Mouse (Mus musculus) lung, embryonic 14.5 days (tissue): ENCODE results near the gene Wdr24. TPM values are rescaled to one million over a fixed set of nuclear protein-coding genes. Genes with fewer than 3 reads are reported as not detected.
"Not testable (repeated sequence)": the region's sequence is repeated elsewhere in the genome, so short reads cannot be mapped to it uniquely, and the experiment has no call there.

Experiments used
- ATAC-seq: fragments of 200-750 bp; cut with Nextera tagmentation; 2 replicates; pipeline ENCODE4 v1.8.0; 2017; ENCODE audit warnings: mild to moderate bottlenecking, moderate TSS enrichment, moderate library complexity; ENCODE audit not compliant: insufficient read depth
- DNase-seq: peaks from one replicate; pipeline ENCODE4 v3.0.0-alpha.2; 2015
- H3K27ac ChIP-seq: fragments of 300-500 bp; sonication (generic); 2 replicates; pipeline ENCODE4 v1.5.1; 2014; ENCODE audit warnings: low read depth, mild to moderate bottlenecking, moderate library complexity
- H3K27me3 ChIP-seq: fragments of 300-500 bp; sonication (generic); 2 replicates; pipeline ENCODE4 v1.6.1; 2014; ENCODE audit warnings: low read length, control low read depth; ENCODE audit not compliant: insufficient read depth
- H3K36me3 ChIP-seq: fragments of 300-500 bp; sonication (generic); 2 replicates; pipeline ENCODE4 v1.6.1; 2014; ENCODE audit warnings: control low read depth; ENCODE audit not compliant: insufficient read depth
- H3K4me1 ChIP-seq: fragments of 300-500 bp; sonication (generic); 2 replicates; pipeline ENCODE4 v1.6.1; 2014; ENCODE audit warnings: antibody characterized with exemption, control low read depth; ENCODE audit not compliant: insufficient read depth
- H3K4me2 ChIP-seq: fragments of 300-500 bp; sonication (generic); 2 replicates; pipeline ENCODE4 v1.6.1; 2014; ENCODE audit warnings: mild to moderate bottlenecking
- H3K4me3 ChIP-seq: fragments of 300-500 bp; sonication (generic); 2 replicates; pipeline ENCODE4 v1.5.1; 2014; ENCODE audit warnings: low read depth, low read length
- H3K9ac ChIP-seq: fragments of 300-500 bp; sonication (generic); 2 replicates; pipeline ENCODE4 v1.6.1; 2014
- H3K9me3 ChIP-seq: fragments of 300-500 bp; sonication (generic); 2 replicates; pipeline ENCODE4 v1.6.1; 2016; ENCODE audit warnings: low read depth, low read length, control low read depth
- CTCF ChIP-seq: IDR thresholded peaks from 2 replicates; pipeline ENCODE4 v1.5.1; 2016; ENCODE audit warnings: antibody characterized with exemption, low read depth
- WGBS: fragments of 180-500 bp; shearing (Covaris S2); extraction: QIAGEN DNeasy Blood & Tissue Kit; methylation state at CpG from one replicate; pipeline ENCODE4 v1.1.7; 2014; 5-methylcytosine and 5-hydroxymethylcytosine counted together
- polyA plus RNA-seq: library from polyadenylated mRNA; unstranded; fragments of >200 nt; fragmentation: Nextera tagmentation; extraction: Ambion mirVana; gene quantifications from 2 replicates; pipeline ENCODE4 v1.2.1, GENCODE M21; 2014

The Wdr24 gene
- polyA plus RNA-seq, 1 experiment from 2014 or later, result 26.0 TPM

- Histone ChIP-seq H3K36me3 (no peaks in the 10 kb centered on the region), H3K4me3 (peak overlapping the region; percentile 80), H3K9me3 (no peaks in the 10 kb centered on the region), H3K4me1 (0 out of 2 replicates have a peak, but pooled peaks cover 3% of the 10 kb centered on the region), H3K27me3 (no peaks in the 10 kb centered on the region), H3K4me2 (peak overlapping the region; percentile 98), H3K27ac (no peak overlapping the region), H3K9ac (peak overlapping the region; percentile 56; the same call in 1 of the 2 replicates)
- DNase-seq (no peak), ATAC-seq (no peak)
- TF ChIP-seq CTCF, result no peak
- 12% methylated on average over 7 of the region's 7 CpGs for WGBS
Measured at GRCm38 (mm10) chr17:25867509-25867835, 44.0 kb downstream of the Wdr24 start.

GRCm38 (mm10) chr17:25867836-25868600 lies 44.6 kb downstream of the Wdr24 start:
- Histone ChIP-seq H3K4me3 (peak overlapping the region; percentile 80), H3K27ac (peak overlapping the region; percentile 48; the same call in 1 of the 2 replicates), H3K27me3 (no peaks in the 10 kb centered on the region), H3K4me2 (peak overlapping the region; percentile 98), H3K36me3 (no peaks in the 10 kb centered on the region), H3K4me1 (0 out of 2 replicates have a peak, but pooled peaks cover 3% of the 10 kb centered on the region), H3K9me3 (no peaks in the 10 kb centered on the region), H3K9ac (peak overlapping the region; percentile 56)
- DNase-seq, result peak; percentile 42
- under 1% methylated on average over 40 of the region's 42 CpGs for WGBS
- no peak for TF ChIP-seq CTCF
- peak; percentile 36 for ATAC-seq

GRCm38 (mm10) chr17:25868601-25869191 lies 45.3 kb downstream of the Wdr24 start, which contains the start of gene Mcrip2:
Gene Mcrip2, minus strand, starts transcription at chr17:25868764.
- DNase-seq (peak; percentile 90), ATAC-seq (peak; percentile 91)
- no peaks in the 10 kb centered on the region for H3K9me3 ChIP-seq
- no peaks in the 10 kb centered on the region for H3K36me3 ChIP-seq
- 0 out of 2 replicates have a peak, but pooled peaks cover 3% of the 10 kb centered on the region for H3K4me1 ChIP-seq
- no peaks in the 10 kb centered on the region for H3K27me3 ChIP-seq
- H3K4me2 ChIP-seq, result peak within 1 kb of the TSS; percentile 98
- H3K4me3 ChIP-seq, result peak within 1 kb of the TSS; percentile 80
- H3K9ac ChIP-seq, result peak within 1 kb of the TSS; percentile 56
- peak within 1 kb of the TSS; percentile 48; the same call in 1 of the 2 replicates for H3K27ac ChIP-seq
- TF ChIP-seq CTCF, result peak; percentile 26; the same call in 1 of the 2 replicates
- under 1% methylated on average over 24 of the region's 24 CpGs for WGBS

- H3K4me3 ChIP-seq, result no peak overlapping the region
- ATAC-seq, result no peak
- no peaks in the 10 kb centered on the region for H3K27me3 ChIP-seq
- 0 out of 2 replicates have a peak, but pooled peaks cover 8% of the 10 kb centered on the region for H3K4me1 ChIP-seq
- no peaks in the 10 kb centered on the region for H3K9me3 ChIP-seq
- no peaks in the 10 kb centered on the region for H3K36me3 ChIP-seq
- 81% methylated on average over 8 of the region's 8 CpGs for WGBS
- no peak overlapping the region for H3K9ac ChIP-seq
- H3K27ac ChIP-seq, result no peak overlapping the region
- H3K4me2 ChIP-seq, result no peak overlapping the region
- no peak for TF ChIP-seq CTCF
- DNase-seq, result no peak
Measured at GRCm38 (mm10) chr17:25869498-25869897, 46.1 kb downstream of the Wdr24 start.

GRCm38 (mm10) chr17:25869954-25870353 lies 46.5 kb downstream of the Wdr24 start:
- no peak overlapping the region for H3K4me3 ChIP-seq
- H3K4me1 ChIP-seq, result 0 out of 2 replicates have a peak, but pooled peaks cover 8% of the 10 kb centered on the region
- no peaks in the 10 kb centered on the region for H3K9me3 ChIP-seq
- WGBS, result 81% methylated on average over 2 of the region's 2 CpGs
- no peaks in the 10 kb centered on the region for H3K36me3 ChIP-seq
- H3K9ac ChIP-seq, result no peak overlapping the region
- ATAC-seq (no peak), DNase-seq (no peak)
- no peaks in the 10 kb centered on the region for H3K27me3 ChIP-seq
- H3K4me2 ChIP-seq, result no peak overlapping the region
- no peak overlapping the region for H3K27ac ChIP-seq
- no peak for TF ChIP-seq CTCF

GRCm38 (mm10) chr17:25871566-25871965 lies 48.1 kb downstream of the Wdr24 start:
- H3K4me3 ChIP-seq, H3K27ac ChIP-seq, H3K36me3 ChIP-seq, H3K9ac ChIP-seq, DNase-seq, H3K4me2 ChIP-seq, H3K27me3 ChIP-seq, H3K9me3 ChIP-seq, ATAC-seq: not testable (repeated sequence)
- H3K4me1 ChIP-seq, result peaks cover 15% of the 10 kb centered on the region; the same call in 1 of the 2 replicates

GRCm38 (mm10) chr17:25872676-25873075 lies 49.2 kb downstream of the Wdr24 start:
- ATAC-seq (no peak), DNase-seq (no peak)
- Histone ChIP-seq H3K4me3 (no peak overlapping the region), H3K9ac (no peak overlapping the region), H3K4me1 (peaks cover 15% of the 10 kb centered on the region; the same call in 1 of the 2 replicates), H3K36me3 (0 out of 2 replicates have a peak, but pooled peaks cover 2% of the 10 kb centered on the region), H3K4me2 (no peak overlapping the region), H3K27me3 (no peaks in the 10 kb centered on the region), H3K9me3 (no peaks in the 10 kb centered on the region), H3K27ac (no peak overlapping the region)
- TF ChIP-seq CTCF, result no peak
- WGBS, result 79% methylated on average over 3 of the region's 3 CpGs
